Mouse (Mus musculus) urinary bladder, adult 18-20 months (tissue): Measurements from ENCODE around the gene Slirp.

Experiments used
- DNase-seq, 2 experiments: peaks; one replicate each; pipeline ENCODE4 v3.0.0; 2022; ENCODE audit warnings: low spot score in 2 of 2, mixed read lengths in 2 of 2

Gene Slirp

DNA sequence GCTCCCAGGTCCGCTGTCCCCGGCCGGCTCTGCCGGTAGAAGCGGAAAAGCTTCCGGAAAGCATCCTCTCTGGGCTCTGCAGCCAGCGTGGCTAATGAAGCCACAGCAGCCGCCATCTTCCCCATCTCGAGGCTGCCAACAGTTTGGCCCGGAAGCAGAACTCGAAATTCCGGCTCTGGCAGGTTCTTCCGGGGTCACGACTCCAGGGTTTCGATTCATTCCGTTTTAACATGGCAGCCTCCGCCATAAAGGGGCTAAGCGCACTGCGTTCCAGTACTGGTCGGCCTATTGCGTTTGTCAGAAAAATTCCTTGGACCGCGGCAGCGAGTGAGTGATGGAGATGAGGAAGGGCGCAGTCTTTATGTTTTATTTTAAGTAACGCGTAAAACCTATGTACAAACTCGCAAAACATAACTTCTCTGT lies at the start of gene Slirp, which contains the start of gene Alkbh1:
Gene Slirp (plus strand): TSS at position 197 of the 423 bp plus-strand sequence.
Gene Alkbh1 (minus strand): TSS at position 318 of the 423 bp plus-strand sequence.
- peak; percentile 83 to 85 for DNase-seq

DNA sequence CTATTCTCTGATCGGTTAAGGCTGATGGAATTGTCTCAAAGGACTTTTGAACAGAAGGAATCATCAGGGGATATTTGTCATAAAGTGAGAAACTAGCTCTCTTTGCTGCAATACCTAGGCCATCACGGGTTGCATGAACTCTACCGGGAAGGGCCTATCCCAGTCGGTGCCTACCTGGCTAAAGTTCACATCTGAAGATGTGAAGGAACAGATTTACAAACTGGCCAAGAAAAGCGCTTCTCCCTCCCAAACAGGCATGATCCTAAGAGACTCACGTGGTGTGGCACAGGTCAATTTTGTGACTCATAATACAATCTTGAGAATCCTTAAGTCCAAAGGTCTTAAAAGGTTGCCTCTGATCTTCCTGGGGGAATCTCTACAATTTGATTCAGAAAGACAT lies 49.4 kb upstream of the Slirp start:
- DNase-seq: no peak

DNA sequence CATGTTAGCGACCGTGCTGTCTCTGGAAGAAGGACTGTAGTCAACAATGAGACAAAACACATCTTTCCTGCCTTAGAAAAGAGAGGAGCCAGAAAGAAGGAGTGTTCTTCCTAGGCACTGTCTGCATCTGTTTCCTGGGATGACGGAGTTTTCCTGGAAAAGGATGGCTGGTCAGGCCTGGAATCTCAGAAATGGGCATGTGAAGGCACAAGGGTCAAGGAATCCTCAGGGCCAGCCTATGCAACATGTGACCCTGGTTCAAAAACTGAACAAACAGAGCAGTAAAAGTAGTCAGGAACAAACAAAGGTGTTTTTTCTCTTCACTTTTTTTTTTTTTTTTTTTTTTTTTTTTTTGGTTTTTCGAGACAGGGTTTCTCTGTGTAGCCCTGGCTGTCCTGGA lies 46.6 kb upstream of the Slirp start:
- DNase-seq: no peak

DNA sequence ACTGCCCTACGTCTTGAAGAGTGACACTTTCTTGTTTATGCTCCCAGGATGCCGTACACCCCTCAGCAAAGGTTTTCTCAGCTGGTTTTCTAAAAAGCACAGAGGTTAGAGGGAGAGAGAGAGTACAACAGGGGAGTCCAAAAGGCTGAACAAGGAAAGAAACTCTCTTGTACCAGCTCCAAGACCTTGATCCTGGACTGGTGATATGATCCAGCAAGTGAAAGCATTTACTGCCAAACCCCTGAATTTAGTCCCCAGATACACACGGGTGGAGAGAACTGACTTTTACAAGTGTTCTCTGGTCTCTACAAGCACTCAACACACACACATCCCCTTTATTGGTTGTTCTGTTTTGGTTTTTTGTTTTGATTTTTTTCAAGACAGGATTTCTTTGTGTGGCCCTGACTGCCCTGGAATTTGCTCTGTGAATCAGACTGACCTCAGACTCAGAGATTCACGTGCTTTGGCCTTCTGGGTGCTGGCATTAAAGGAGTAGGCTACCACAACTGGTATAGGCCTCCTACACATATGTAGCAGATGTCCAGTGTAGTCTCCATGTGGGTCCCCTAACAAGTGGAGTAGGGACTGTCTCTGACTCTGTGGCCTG lies 45.8 kb upstream of the Slirp start:
- DNase-seq: no peak

DNA sequence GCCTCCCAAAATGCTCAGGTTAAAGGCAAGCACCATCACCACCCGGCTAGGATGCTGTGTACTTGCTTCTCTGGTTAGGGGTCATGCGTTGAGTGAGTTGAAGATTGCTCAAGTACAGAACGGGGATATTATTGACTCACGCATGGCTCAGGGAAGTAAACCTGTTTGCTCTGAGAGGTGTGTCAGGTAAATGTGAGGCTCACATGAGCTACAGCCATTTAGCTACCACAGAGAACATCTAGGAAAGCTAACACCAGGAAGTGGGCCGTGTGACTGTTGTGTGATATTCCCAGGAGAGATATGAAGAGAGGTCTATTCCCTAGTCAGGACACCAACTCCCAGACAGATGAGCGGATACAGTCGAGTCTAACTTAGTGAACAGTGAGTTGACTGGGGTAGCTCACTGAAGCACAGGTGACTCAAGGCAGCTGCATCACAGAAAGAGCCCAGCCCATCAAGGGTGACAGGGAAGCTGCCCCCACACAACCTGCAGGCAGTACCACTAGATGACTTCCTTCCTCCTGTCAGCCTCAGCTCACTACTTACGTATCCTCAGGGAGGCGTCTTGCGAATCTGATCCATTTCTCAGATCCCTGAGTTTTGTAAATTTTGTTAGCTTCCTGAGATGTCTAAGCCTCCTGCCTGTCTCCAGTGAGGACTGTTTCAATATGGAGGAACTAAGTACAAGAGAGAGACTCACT lies 44.4 kb upstream of the Slirp start:
- DNase-seq: no peak

DNA sequence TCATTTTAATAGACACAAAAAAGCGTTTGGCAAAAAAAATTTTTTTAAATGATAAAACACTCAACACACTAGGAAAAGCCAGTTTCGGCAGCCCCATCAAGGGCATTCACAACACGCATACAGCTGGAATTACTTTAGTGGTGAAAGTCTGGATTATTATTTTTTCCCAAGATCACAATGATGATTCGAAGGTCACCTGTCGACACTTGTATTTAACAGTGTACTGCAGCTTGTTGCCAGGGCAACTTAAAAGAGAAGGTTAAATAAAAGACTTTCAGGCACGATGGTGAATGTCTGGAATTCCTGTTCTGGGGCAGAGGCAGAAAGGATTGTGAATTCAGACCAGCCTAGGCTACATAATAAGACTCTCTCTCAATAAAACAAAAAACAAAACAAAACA lies 41.8 kb upstream of the Slirp start:
- DNase-seq: no peak

DNA sequence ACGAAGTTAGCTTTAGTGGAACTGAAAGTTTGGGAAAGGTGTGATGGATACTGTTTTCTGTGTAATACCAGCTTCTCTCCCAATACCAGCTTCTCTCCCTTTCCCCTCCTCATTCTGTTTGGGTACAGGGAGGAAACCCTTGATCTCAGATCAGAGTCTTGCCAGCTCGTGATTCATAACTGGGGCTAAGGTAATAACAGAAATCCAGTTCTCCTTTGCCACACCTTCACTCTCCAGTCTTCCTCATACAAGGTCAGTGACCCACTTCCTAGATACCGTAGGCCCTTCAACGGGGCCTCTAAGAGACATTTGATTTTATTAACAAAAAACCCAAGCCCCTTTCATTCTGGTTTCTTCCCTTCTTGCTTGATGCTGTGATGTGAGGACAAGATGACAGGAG lies 38.5 kb upstream of the Slirp start:
- no peak for DNase-seq

DNA sequence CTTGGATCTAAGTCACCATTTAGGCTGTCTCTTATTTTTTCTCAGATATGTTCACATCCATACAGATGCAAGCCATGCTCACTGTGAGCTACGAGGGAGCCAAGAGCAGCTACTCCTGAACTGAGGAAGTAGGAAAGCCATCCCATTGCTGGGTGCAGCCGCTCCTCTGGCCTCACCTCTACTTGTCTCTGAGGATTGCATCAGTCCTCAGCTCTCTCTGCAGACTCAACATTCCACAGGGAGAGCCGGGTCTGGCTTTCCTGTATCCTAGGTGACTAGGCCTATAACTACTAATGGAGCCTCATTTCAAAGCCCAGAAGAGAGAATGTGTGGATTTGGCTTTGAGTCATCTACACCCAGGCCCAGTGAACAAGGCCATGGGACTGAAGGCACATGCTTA lies 38.0 kb upstream of the Slirp start:
- DNase-seq: no peak

DNA sequence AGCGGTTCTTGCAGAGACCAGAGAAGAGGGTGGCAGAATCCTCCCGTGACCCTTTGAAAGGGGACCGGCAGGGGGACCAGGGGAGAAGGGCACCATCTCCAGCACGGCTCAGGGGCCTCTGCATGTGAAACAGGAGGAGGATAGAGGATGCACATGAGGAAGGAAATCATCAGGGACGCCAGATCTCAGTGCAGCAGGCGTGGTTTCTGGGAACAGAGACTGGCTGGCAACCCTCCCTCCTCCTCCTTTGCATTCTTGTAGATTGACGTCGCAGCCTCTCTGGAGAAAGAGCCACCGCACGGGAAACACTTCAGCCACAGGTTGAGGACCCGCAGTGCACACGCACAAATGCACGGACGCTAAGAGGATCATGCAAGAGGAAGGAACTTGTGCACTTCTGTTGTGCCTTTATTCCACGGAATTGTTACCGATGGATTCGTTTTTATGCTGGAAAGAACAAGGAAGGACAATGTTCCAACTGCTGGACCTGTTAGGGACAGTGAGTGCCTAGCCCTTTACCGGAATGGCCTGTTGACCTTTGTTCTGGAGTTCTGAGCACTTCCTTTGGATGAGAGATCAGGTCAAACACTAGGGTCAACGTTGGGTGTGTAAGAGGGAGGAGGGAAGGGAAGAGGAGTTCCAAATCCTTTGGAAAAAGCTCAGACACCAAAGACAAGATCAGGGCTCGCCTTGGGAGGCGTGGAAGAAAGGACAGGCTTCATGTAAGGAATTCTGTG lies 35.7 kb upstream of the Slirp start:
- no peak for DNase-seq

DNA sequence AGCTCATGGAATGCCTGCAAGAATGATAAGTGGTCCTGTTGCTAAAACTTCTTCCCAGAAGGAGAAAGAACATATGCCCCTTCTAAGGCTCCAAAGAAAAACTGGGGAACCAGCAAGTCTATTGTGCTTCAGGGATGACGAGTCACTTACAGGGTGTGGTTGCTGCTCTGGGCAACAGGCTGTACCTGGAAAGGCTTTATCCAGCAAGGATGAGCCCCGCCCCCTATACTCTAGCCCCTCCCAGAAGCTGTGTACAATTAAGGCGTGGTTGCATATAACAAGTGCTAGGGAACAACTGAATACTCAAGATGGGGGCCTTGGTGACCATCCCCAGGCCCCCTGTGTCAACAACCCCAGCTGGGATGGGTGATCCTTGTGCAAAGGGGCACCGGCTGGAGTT lies 34.6 kb upstream of the Slirp start:
- no peak for DNase-seq

DNA sequence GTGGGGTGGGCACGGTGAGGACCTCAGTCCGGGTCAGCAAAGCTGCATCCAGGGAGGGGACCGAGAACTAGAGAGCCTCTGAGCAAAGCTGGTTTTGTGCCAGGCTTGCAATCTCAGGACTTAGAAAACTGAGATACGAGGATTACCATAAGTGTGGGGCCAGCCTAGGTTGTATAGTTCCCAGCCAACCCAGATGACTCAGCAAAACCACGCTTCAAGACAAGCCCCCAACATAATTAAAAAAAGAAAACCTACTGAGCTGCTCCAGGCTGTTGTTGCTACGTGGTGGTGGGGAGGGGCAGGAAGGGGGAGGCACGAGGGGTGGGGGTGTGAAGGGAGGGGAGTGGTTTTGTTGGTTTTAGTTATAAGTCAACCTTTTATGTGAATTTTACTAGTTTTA lies 32.7 kb upstream of the Slirp start:
- no peak for DNase-seq

DNA sequence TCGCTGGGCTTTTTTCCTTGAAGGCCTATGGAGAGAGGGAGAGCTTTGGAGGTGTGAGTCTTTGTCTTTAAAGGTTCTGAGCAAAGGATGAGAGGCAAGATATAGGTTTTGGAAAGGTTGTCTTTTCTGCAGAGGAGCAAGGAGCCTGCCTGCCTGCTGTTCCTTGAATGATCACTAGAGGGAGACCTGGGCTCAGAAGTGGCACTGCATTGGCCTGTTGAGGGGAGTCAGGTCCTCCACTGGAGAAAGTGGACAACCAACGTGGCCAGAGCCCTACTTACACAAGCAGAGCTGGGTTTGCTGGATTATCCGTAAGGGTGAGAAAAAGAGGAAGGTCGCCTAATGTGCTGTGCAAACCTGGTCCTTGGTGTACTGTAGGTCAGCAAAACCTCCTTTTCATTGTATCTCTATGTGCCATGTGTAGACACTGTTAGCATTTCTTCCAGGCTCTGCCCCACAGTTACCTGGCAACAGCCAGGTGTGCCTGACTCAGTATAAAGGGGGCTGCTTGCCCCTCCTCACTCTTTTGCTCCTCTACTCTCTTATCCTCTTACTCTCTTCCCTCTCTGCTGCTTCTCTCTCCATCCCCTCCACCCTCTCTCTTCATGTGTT lies 30.4 kb upstream of the Slirp start:
- DNase-seq: peak; percentile 45 to 71

DNA sequence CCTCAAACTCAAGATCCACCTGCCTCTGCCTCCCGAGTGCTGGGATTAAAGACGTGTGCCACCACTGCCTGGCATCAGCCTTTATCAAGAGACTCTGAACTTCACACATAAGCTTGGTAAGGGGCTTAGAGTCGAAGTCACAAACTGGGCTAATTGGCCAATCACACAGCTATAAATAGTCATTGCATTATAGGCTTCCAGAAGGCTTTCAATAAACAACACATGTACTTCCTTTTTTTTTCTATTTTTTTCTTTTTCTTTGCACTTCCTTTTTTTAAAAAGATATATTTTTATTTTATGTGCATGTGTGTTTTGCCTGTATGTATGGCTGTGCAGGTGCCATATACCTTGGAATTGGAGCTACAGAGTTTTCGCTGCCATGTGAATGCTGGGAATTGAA lies 28.3 kb upstream of the Slirp start:
- DNase-seq: no peak

DNA sequence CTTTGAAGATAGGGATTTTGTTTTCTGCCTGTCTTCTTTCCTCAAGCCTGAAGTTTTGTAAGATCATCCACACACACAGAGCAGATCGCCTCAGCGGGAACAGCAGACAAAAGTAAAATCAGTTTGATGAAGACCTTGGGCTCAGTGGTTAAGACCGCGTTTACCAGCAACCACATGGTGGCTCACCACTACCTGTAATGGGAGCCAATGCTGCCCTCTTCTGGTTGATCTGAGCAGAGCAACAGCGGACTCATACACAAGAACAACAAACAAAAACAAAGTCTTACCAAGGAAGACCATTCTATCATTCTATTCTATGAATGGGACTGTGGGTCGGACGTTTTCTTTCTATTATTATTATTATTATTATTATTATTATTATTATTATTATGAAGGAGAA lies 27.0 kb upstream of the Slirp start:
- no peak for DNase-seq

DNA sequence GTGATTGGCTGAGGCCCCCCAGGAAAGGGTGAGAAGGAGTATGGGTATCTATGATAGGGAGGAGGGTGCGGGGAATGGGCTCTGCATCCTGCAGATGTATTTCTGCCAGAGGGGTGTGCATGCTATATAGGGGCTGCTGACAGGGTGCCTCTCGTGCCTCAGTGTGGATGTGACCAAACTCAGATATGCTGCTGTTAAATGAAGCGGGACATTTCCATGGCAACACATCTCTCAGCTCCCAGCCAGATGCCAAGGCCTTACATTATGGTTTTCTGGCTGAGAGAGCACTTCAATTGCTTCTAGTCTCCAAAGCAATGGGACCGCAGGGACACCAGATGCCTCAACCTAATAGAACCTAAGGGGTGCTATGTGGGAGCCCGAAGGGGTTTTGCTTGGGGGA lies 24.8 kb upstream of the Slirp start:
- no peak for DNase-seq

DNA sequence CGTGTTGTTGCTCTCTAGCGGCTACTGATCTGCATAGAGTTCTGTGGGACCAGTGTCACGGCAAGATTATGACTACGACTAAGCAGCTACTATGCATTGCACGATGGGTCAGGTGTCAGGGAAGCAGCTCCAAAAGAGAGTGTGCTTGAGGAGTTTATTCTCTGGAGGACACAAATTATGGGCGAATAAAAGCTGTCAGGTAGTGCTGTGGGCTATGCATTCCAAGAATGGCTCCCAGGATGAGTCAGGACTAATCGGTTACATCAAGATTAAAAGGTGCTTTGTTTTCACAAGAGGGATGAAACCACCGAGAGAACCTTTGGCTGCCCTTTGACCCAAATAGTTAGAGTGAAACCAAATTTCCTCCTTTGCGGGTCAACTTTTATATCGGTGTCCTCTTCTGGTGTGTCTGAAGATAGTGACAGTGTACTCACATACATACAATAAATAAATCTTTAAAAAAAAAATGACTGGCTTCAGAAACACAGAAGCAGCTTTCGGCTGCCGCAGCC lies 23.7 kb upstream of the Slirp start:
- DNase-seq: no peak

DNA sequence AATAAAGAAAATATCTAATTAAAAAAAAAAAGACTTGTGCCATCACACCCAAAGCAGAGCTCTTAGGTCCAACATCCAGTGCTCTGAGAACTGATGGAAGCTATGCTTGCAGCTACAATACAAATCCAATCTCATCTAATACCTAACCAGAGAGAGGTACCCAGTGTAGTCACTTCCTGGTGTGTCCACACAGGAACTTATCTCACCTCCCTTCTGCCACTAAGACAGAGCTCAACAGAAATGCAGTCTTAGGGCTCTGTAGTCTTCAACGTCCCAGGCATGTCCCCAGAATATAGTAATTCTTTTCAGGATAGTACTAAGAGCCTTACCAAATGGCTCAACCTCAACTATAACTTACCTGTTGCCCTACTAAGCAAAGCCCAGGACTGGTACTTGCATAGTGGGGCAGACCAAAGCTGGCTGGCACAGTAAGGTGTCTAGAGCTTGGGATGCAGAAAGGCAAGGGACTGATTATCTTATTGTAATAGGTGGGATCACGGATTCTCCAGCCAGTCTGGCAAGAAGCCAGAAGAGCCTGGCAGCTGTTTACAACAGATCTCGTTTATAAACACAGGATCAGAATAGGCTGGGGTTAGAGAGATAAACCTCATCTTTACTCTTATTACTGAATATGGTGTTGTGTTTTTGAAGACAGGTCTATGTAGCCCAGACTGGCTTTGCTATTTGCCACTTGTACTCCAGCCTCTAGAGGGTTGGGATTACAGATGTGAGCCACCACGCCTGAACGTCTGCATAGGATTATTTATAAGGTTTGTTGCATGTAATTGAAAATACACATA lies 21.8 kb upstream of the Slirp start:
- no peak for DNase-seq

DNA sequence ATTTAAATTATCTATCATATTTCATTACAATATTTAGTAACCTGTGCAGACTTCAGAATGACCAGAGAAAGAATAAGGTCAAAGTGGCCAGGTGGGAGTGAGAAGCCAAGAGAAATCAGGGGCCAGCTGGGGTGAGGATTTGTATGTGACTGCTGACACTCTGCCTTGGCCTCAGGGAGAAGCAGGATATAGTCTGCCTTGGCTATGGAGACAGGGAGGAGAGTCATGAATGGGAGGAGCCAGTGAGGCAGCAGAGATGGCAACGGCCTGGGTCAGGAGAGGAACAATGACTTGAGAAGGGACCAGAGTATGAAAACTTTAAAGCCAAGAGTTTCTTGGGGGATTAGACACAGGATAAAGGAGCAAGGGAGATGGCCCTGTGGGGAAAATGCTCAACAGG lies 20.0 kb upstream of the Slirp start:
- DNase-seq: no peak

DNA sequence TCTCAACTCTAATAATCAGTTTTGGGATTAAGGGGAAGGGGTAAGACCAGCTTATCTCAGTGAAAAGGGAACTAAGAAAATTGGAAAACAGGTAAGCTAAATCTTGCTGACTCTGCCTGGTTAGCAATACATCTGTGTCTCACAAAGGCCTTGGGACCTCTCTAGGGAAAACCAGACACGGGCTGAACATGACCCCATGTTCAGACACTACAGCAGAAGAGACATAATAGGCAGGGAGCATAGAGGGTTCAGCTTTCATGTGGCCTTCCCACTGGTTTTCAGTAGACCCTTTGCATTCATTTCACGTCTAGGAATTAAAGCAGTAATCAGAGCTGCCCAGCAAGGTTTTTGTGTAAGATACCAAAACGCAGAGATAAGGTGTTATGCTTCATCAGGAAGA lies 19.2 kb upstream of the Slirp start:
- no peak for DNase-seq

DNA sequence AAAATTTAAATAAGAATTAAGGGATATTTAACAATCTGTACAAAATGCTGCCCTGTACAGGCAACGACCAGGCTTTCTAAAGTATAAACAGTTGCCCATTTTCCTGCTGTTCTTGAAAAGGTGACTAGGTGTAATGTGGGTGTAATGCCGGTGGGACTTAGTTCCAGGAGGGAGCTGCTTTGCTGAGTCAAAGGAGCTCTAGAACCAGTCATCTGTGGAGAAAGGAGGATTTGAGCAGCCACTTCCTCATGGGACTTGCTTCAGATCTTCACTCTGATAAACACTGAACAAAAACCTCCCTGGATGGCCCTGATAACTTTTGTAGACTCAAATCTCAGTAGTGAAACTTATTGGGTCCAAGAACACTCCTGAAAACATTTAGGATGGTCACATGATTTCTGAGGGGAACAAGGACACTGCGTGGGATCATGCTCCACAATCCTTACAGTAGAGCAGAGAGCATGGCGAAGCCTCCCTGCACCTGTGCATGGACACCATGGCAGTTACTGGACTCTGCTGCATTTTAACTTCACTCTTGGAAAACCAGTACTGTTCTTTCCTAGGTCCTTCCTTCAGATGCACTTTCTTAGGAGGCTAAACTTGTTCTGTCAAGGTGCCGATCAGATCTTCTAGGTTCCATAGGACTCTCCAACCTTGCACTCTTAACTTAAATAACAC lies 17.2 kb upstream of the Slirp start:
- no peak for DNase-seq

DNA sequence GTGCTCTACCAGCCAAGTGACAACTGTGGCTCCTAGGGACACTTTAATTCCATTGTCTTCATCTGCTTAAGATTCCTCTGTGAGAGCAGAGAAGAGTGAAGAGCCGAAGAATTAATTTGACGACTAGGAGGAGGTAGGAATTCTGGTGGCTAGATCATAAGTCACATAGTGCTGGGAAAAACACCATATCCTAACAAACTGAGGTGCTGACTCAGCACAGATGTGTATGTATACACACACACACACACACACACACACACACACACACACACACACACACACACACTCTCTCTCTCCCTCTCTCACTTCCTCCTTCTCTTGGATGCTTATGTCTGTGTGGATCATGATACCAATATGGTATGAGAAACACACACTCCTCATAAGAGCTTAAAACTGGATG lies 15.4 kb upstream of the Slirp start:
- no peak for DNase-seq
